ENCODE assay signal across 21 mouse cellular contexts in the genomic region with DNA sequence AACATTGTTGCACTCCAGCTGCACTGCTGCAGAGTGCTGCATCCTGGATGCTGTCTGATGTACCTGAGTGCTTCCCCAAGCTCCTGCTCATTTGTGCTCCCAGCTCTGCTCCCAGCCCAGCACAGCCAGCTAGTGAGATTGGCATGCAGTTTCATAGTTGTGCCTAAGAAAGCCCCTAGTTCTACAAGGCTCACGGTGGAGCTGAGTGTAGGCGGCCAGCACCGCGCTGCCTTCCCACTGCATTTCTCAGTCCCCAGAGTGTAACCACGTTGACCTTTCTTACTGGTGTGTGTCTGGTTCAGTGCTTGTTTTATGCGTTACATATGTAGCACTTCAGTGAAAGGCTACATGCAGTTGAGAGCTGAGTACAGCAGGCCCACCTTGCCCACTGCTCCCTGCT. TPM values are rescaled to one million over a fixed set of nuclear protein-coding genes. Genes with fewer than 3 reads are reported as not detected.
DNase-seq lines count a peak whose midpoint lies in the region; ATAC-seq and TF ChIP-seq lines count a peak whose summit lies in the region.
"Had no signal": no experiment of that assay in that cellular context is flagged by ENCODE, and none has a peak within 500 bp of the region (broad histone marks: within the 10 kb centered on the region; RNA-seq: fewer than 3 reads in every experiment).

No protein-coding gene starts in this region.

- no peak for DNase-seq in heart, adult 9 months (ENCODE audit: low spot score in 2 of 2)
- no peak for DNase-seq in stomach, postnatal 0 days (ENCODE audit: low spot score)
- DNase-seq in induced T-regulatory cell, adult 2 months (ENCODE audit: low read depth): peak; percentile 50
- no peak for DNase-seq in gastrocnemius, postnatal 14 days
- DNase-seq in cerebellum, postnatal 14 days: no peak
- no peak for DNase-seq in layer of hippocampus, adult 8-10 months (ENCODE audit: low spot score in 2 of 2)
- DNase-seq: adrenal gland, postnatal 14 days; cerebellum, postnatal 10 days; heart, adult 2 months; heart, postnatal 36 days; kidney, postnatal 14 days; right cerebral cortex, adult 18-20 months; spleen, adult 18-20 months; thymus, postnatal 36 days had no signal

- H3K4me2 ChIP-seq in heart, embryonic 13.5 days: no peak overlapping the region
- no peak overlapping the region for H3K4me2 ChIP-seq in stomach, embryonic 14.5 days (replicated peaks; ENCODE audit: low read depth, low read length)
- no peak overlapping the region for H3K4me2 ChIP-seq in stomach, postnatal 0 days (replicated peaks; ENCODE audit: low read depth)
- H3K4me2 ChIP-seq: intestine, embryonic 15.5 days; liver, embryonic 15.5 days; midbrain, embryonic 13.5 days had no signal

- H3K9me3 ChIP-seq in heart, embryonic 13.5 days: no peaks in the 10 kb centered on the region
- H3K9me3 ChIP-seq in stomach, embryonic 14.5 days (ENCODE audit: control insufficient read depth, low read depth, low read length): no peaks in the 10 kb centered on the region
- no peaks in the 10 kb centered on the region for H3K9me3 ChIP-seq in stomach, postnatal 0 days (ENCODE audit: control insufficient read depth, low read length)
- H3K9me3 ChIP-seq: G1E; intestine, embryonic 15.5 days; liver, embryonic 15.5 days; midbrain, embryonic 13.5 days had no signal

- no peak overlapping the region for H3K27ac ChIP-seq in heart, embryonic 13.5 days (replicated peaks)
- no peak overlapping the region for H3K27ac ChIP-seq in stomach, embryonic 14.5 days (ENCODE audit: low read length)
- H3K27ac ChIP-seq in stomach, postnatal 0 days (replicated peaks): no peak overlapping the region
- H3K27ac ChIP-seq: heart, adult 2 months; intestine, embryonic 15.5 days; liver, embryonic 15.5 days; midbrain, embryonic 13.5 days had no signal

- TF ChIP-seq EP300 in stomach, postnatal 0 days (optimal IDR thresholded peaks at IDR 0.05): no peak

- H3K4me1 ChIP-seq in heart, embryonic 13.5 days: peaks cover 32% of the 10 kb centered on the region
- peaks cover 28% of the 10 kb centered on the region; the same call in 1 of the 2 replicates for H3K4me1 ChIP-seq in stomach, embryonic 14.5 days (ENCODE audit: control insufficient read depth, insufficient read depth, low read length)
- peaks cover 4% of the 10 kb centered on the region for H3K4me1 ChIP-seq in stomach, postnatal 0 days (replicated peaks; ENCODE audit: control insufficient read depth, insufficient read depth)
- H3K4me1 ChIP-seq: midbrain, embryonic 13.5 days had no signal

- peaks cover 32% of the 10 kb centered on the region for H3K36me3 ChIP-seq in heart, embryonic 13.5 days
- H3K36me3 ChIP-seq in stomach, embryonic 14.5 days (ENCODE audit: control insufficient read depth, insufficient read depth, low read length): peaks cover 9% of the 10 kb centered on the region
- H3K36me3 ChIP-seq in stomach, postnatal 0 days (ENCODE audit: control insufficient read depth, insufficient read depth, low read length): peaks cover 11% of the 10 kb centered on the region

- no peak for ATAC-seq in heart, embryonic 13.5 days (ENCODE audit: extremely low read depth, insufficient number of reproducible peaks, low FRiP score, low TSS enrichment)
- peak; percentile 46; the same call in 1 of the 2 replicates for ATAC-seq in stomach, embryonic 14.5 days (ENCODE audit: insufficient number of reproducible peaks, insufficient read depth, low FRiP score, low read depth)
- ATAC-seq in stomach, postnatal 0 days (ENCODE audit: low FRiP score, low TSS enrichment): no peak
- ATAC-seq: intestine, embryonic 15.5 days; midbrain, embryonic 13.5 days had no signal

- no peak for TF ChIP-seq CTCF in stomach, postnatal 0 days (IDR thresholded peaks at IDR 0.05; ENCODE audit: low read depth)

- peak overlapping the region; percentile 28 for H3K9ac ChIP-seq in heart, embryonic 13.5 days
- H3K9ac ChIP-seq in stomach, embryonic 14.5 days (replicated peaks; ENCODE audit: low read depth, low read length): no peak overlapping the region
- H3K9ac ChIP-seq in stomach, postnatal 0 days (ENCODE audit: low read length): no peak overlapping the region
- H3K9ac ChIP-seq: intestine, embryonic 15.5 days; liver, embryonic 15.5 days; midbrain, embryonic 13.5 days had no signal

- 69% methylated on average over 6 of the region's 6 CpGs for whole genome bisulfite sequencing in heart, embryonic 13.5 days
- 66% methylated on average over 6 of the region's 6 CpGs for WGBS in stomach, embryonic 14.5 days
- 62% methylated on average over 6 of the region's 6 CpGs for WGBS in stomach, postnatal 0 days

- intact Hi-C loops in gastrocnemius, postnatal 14 days (cut with DNase I; ENCODE audit: low total_unique reads): no loop called here

- no peaks in the 10 kb centered on the region for H3K27me3 ChIP-seq in heart, embryonic 13.5 days (replicated peaks)
- no peaks in the 10 kb centered on the region for H3K27me3 ChIP-seq in stomach, embryonic 14.5 days (ENCODE audit: control insufficient read depth, insufficient read depth, low read length)
- no peaks in the 10 kb centered on the region for H3K27me3 ChIP-seq in stomach, postnatal 0 days (ENCODE audit: control insufficient read depth, insufficient read depth, low read length)
- H3K27me3 ChIP-seq: intestine, embryonic 15.5 days; liver, embryonic 15.5 days; midbrain, embryonic 13.5 days had no signal

- H3K4me3 ChIP-seq in heart, embryonic 13.5 days: no peak overlapping the region
- H3K4me3 ChIP-seq in stomach, embryonic 14.5 days (ENCODE audit: low read depth, low read length): no peak overlapping the region
- no peak overlapping the region for H3K4me3 ChIP-seq in stomach, postnatal 0 days (ENCODE audit: low read depth, low read length)
- H3K4me3 ChIP-seq: heart, adult 2 months; intestine, embryonic 15.5 days; liver, embryonic 15.5 days; midbrain, embryonic 13.5 days; myocyte had no signal

RNA-seq across cellular contexts. Expression of gene Usp42, which starts 48.4 kb away (rescaled TPM):
- polyA plus RNA-seq in heart, embryonic 13.5 days (2015; fragmentation: Nextera tagmentation; extraction: Ambion mirVana): 10.9 and 11.2 TPM in 2 replicates
- polyA plus RNA-seq in stomach, embryonic 14.5 days (2014; fragmentation: Nextera tagmentation; extraction: Ambion mirVana): 21.8 TPM in 2 replicates
- polyA plus RNA-seq in stomach, postnatal 0 days (2015; fragmentation: Nextera tagmentation; extraction: Ambion mirVana): 5.1 and 5.7 TPM in 2 replicates
- 1 to 10 TPM; 6.2 to 6.5 TPM for total RNA-seq in gastrocnemius, postnatal 14 days (2021)
- 10 to 100 TPM; 20.6 to 24.0 (median 21.4) TPM for total RNA-seq in layer of hippocampus, adult 8-10 months (2022)
